Mouse (Mus musculus): ENCODE data around the gene Vnn1. TPM values are rescaled to one million over a fixed set of nuclear protein-coding genes. Genes with fewer than 3 reads are reported as not detected.

Gene Vnn1
- polyA plus RNA-seq, 1 experiment from 2014 or later, result 0.31 TPM

DNA sequence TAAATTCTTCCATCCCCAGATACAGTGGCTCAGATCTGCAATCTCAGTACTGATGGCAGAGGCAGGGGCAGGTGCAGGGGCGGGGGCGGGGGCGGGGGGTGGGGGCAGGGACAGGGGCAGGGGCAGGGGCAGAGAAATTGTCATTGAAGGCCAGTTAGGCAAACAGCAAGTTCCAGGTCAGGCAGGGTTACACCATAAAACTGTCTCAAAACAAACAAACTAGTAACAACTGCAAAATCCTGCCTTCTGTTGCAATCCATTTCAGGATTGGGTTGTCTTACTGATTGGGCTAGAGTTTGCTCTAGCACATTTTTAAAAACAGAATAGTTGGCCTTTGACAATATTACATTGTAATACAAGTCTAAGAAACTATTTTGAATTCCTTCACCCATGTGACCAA is 28.0 kb downstream of the Vnn1 start:
- Histone ChIP-seq H3K4me2 (no peak overlapping the region), H3K9me3 (no peaks in the 10 kb centered on the region), H3K4me1 (no peaks in the 10 kb centered on the region), H3K27ac (no peak overlapping the region), H3K27me3 (replicated peaks) (no peaks in the 10 kb centered on the region), H3K4me3 (no peak overlapping the region), H3K9ac (no peak overlapping the region), H3K36me3 (replicated peaks) (no peaks in the 10 kb centered on the region)
- 76% methylated on average over 3 of the region's 3 CpGs for WGBS
- no peak for ATAC-seq (replicated peaks)

DNA sequence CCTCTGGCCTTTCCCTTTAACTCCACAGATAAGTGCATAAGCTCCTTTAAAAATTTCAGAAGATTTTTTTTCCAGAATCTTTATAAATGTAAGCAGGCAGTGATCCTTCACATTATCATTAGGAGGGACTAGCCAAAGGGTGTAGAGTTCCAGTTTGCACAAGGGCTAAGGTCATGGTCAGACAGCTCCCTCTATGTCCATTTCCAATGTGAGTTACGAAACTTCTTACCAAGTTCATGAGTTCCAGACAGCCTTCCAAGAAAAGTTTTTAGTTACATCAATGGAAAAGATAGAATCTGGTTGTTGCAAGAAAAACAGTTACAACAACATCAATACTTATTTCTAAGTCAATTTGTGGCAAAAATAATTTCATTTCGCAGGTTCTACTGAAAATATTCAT is 29.5 kb downstream of the Vnn1 start:
- ATAC-seq (replicated peaks), result no peak
- WGBS, result 84% methylated on average over 2 of the region's 2 CpGs
- no peaks in the 10 kb centered on the region for H3K27me3 ChIP-seq (replicated peaks)
- no peaks in the 10 kb centered on the region for H3K9me3 ChIP-seq
- H3K4me2 ChIP-seq, result no peak overlapping the region
- no peaks in the 10 kb centered on the region for H3K36me3 ChIP-seq (replicated peaks)
- H3K9ac ChIP-seq, result no peak overlapping the region
- H3K27ac ChIP-seq, result no peak overlapping the region
- H3K4me3 ChIP-seq, result no peak overlapping the region
- no peaks in the 10 kb centered on the region for H3K4me1 ChIP-seq

DNA sequence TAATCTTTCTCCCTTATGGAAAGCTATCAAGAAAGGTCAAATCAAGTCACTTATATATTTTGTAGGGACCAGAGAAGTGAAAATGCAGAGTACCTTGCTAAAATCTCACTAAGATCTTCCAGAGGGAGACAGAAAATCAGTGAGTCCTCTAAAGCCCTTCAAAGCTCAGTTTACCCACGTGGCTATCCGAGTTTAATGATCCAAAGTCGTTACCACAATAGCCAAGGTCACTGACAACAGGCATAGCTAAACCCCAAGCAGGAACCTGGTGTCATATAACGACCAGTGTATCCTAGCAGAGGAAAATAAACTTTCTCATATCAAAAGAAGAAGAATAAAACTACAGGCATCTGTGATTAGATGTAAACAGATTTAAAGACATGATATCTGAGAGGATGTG is 43.1 kb downstream of the Vnn1 start:
- no peaks in the 10 kb centered on the region for H3K27me3 ChIP-seq (replicated peaks)

DNA sequence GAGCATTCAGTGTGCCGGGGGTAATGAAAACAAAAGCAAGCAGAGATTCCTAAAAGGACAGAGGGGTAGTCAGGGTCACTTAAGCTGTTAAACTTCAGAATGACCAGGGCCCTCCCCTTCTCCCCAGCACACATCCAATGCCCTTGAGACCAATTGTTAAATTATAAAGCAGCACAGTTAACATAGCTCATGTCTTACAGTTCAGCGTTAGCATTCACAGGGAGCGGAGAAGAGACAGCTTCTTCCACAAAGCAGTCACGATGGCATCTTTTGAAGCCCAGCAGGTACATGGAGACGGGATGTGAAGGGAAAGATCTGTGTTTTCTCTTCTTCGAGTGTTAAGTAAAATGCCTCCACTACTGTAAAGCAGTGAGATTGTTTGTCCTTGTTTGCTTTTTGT is 43.8 kb downstream of the Vnn1 start, which contains the start of gene Taar2:
Gene Taar2 (plus strand): TSS at position 261 of the 400 bp plus-strand sequence.
- peak; percentile 75; the same call in 1 of the 2 replicates for ATAC-seq (replicated peaks)
- 39% methylated on average over 6 of the region's 6 CpGs for whole genome bisulfite sequencing
- peak within 1 kb of the TSS; percentile 18; the same call in 1 of the 2 replicates for H3K4me2 ChIP-seq
- H3K27me3 ChIP-seq (replicated peaks), result no peaks in the 10 kb centered on the region
- H3K27ac ChIP-seq, result no peak within 1 kb of the TSS
- H3K4me1 ChIP-seq, result peaks cover 2% of the 10 kb centered on the region; the same call in 1 of the 2 replicates
- H3K9me3 ChIP-seq, result no peaks in the 10 kb centered on the region
- no peak within 1 kb of the TSS for H3K4me3 ChIP-seq
- no peaks in the 10 kb centered on the region for H3K36me3 ChIP-seq (replicated peaks)
- no peak within 1 kb of the TSS for H3K9ac ChIP-seq

More for the DNA sequence above, 43.1 kb downstream of the Vnn1 start:
- Histone ChIP-seq H3K9ac (no peak overlapping the region), H3K27ac (no peak overlapping the region), H3K4me2 (no peak overlapping the region), H3K36me3 (replicated peaks) (no peaks in the 10 kb centered on the region), H3K9me3 (no peaks in the 10 kb centered on the region), H3K4me3 (no peak overlapping the region), H3K4me1 (peaks cover 2% of the 10 kb centered on the region; the same call in 1 of the 2 replicates)
- ATAC-seq (replicated peaks), result no peak
- 49% methylated on average over 4 of the region's 4 CpGs for WGBS

DNA sequence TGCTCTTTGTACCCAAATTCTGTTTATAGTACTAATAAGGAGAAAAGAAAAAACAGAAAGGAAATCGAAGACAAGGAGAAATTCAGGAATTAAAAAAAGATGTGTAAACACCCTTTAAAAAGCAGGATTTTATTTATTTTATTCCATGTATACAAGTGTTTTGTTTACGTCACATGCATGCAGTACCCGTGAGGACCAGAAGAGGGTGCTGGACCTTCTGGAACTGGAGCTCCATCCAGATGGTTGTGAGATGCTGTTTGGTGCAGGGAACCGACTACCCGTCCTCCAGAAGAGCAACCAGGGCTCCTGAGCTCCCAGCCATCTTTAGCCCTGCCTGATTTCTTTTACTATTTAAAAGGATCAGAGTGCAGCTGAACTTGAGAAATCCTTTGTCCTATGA is 48.0 kb downstream of the Vnn1 start:
- no peaks in the 10 kb centered on the region for H3K36me3 ChIP-seq (replicated peaks)
- no peak overlapping the region for H3K4me3 ChIP-seq
- 81% methylated on average over 5 of the region's 5 CpGs for WGBS
- H3K4me2 ChIP-seq, result no peak overlapping the region
- peaks cover 2% of the 10 kb centered on the region; the same call in 1 of the 2 replicates for H3K4me1 ChIP-seq
- H3K9me3 ChIP-seq, result no peaks in the 10 kb centered on the region
- H3K9ac ChIP-seq, result no peak overlapping the region
- no peaks in the 10 kb centered on the region for H3K27me3 ChIP-seq (replicated peaks)
- no peak for ATAC-seq (replicated peaks)
- no peak overlapping the region for H3K27ac ChIP-seq

DNA sequence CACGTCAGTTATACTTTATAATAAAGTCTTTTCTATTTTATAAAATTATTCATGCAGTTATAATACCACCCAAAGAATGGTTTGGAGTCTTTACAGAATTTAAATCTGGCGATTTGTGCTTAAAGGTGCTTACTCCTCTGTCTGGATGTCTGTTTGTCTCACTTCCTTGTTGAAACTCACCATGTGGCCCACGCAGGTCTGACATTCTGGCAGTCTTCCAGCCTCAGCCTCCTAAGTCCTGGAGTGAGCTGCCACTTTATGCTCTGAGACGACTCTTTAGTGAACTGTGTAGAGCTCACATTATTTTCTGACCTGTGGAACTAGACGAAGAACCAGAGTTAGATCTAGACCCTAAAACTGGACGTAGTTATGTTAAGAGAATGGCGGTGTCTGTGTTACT is 53.5 kb downstream of the Vnn1 start:
- Histone ChIP-seq H3K4me2 (no peak overlapping the region), H3K4me3 (no peak overlapping the region), H3K4me1 (no peaks in the 10 kb centered on the region), H3K9me3 (no peaks in the 10 kb centered on the region), H3K27ac (no peak overlapping the region), H3K36me3 (replicated peaks) (no peaks in the 10 kb centered on the region), H3K27me3 (replicated peaks) (no peaks in the 10 kb centered on the region), H3K9ac (no peak overlapping the region)
- 61% methylated on average over 7 of the region's 7 CpGs for WGBS
- no peak for ATAC-seq (replicated peaks)

DNA sequence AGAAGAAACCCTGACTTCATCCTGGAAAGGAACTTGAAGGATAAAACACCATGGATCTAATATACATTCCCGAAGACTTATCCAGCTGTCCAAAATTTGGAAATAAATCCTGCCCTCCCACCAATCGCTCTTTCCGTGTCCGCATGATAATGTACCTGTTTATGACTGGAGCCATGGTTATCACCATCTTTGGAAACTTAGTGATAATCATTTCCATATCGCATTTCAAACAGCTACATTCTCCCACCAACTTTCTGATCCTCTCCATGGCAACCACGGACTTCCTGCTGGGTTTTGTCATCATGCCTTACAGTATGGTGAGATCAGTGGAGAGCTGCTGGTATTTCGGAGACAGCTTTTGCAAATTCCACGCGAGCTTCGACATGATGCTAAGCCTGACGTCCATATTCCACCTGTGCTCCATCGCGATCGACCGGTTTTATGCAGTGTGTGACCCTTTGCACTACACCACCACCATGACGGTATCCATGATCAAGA is 55.1 kb downstream of the Vnn1 start, which contains the start of gene Taar3:
Gene Taar3 (plus strand): TSS at position 51 of the 498 bp plus-strand sequence.
- no peak for ATAC-seq (replicated peaks)

DNA sequence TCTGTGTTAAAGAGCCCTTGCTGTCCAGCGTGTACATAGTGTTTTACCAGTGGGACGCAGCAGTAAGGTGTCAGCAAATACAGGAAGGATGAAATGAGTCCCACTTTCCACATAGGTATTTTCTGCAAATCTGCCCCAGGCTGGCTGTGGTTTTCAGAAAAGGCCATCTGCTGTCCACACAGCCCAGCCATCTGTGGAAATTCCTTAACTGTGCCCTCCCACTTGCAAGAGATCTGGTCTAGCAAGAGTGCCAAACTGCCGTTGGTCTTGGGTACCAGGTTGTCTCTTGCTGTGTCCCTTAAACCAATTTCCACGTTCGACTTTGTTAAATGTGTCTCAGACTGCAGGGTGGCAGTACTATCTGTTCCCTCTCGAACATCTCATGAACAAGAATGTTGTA is 57.2 kb downstream of the Vnn1 start:
- no peak for ATAC-seq (replicated peaks)

More for the DNA sequence above, 55.1 kb downstream of the Vnn1 start, which contains the start of gene Taar3:
- no peak within 1 kb of the TSS for H3K4me2 ChIP-seq
- H3K27ac ChIP-seq, result no peak within 1 kb of the TSS
- no peaks in the 10 kb centered on the region for H3K27me3 ChIP-seq (replicated peaks)
- no peak within 1 kb of the TSS for H3K4me3 ChIP-seq
- no peaks in the 10 kb centered on the region for H3K36me3 ChIP-seq (replicated peaks)
- 82% methylated on average over 16 of the region's 16 CpGs for WGBS
- no peaks in the 10 kb centered on the region for H3K4me1 ChIP-seq
- H3K9me3 ChIP-seq, result no peaks in the 10 kb centered on the region
- no peak within 1 kb of the TSS for H3K9ac ChIP-seq

More for the DNA sequence above, 57.2 kb downstream of the Vnn1 start:
- no peaks in the 10 kb centered on the region for H3K9me3 ChIP-seq
- no peaks in the 10 kb centered on the region for H3K4me1 ChIP-seq
- H3K9ac ChIP-seq, result no peak overlapping the region
- no peak overlapping the region for H3K27ac ChIP-seq
- H3K4me3 ChIP-seq, result no peak overlapping the region
- WGBS, result 89% methylated on average over 6 of the region's 6 CpGs
- no peaks in the 10 kb centered on the region for H3K36me3 ChIP-seq (replicated peaks)
- H3K4me2 ChIP-seq, result no peak overlapping the region
- H3K27me3 ChIP-seq (replicated peaks), result no peaks in the 10 kb centered on the region

Other genes with a start within 250 kb of the Vnn1 start
- 84.7 and 98.7 TPM in 2 replicates for gene Rps12, start 107.4 kb upstream of the Vnn1 start, polyA plus RNA-seq (2015; fragmentation: Nextera tagmentation; extraction: Ambion mirVana)
- gene Slc18b1, start 97.7 kb upstream of the Vnn1 start, polyA plus RNA-seq (2015; fragmentation: Nextera tagmentation; extraction: Ambion mirVana), result 15.4 and 16.6 TPM in 2 replicates
- gene Vnn3, start 43.2 kb upstream of the Vnn1 start, polyA plus RNA-seq (2015; fragmentation: Nextera tagmentation; extraction: Ambion mirVana), result 0.09 TPM in 1 of 2 replicates, not detected in the other
- gene Taar1, start 25.7 kb downstream of the Vnn1 start, polyA plus RNA-seq (2015; fragmentation: Nextera tagmentation; extraction: Ambion mirVana), result not detected in 2 replicates
- 0.17 TPM in 2 replicates for gene Taar2, start 43.9 kb downstream of the Vnn1 start, polyA plus RNA-seq (2015; fragmentation: Nextera tagmentation; extraction: Ambion mirVana)
- not detected in 2 replicates for gene Taar3, start 54.9 kb downstream of the Vnn1 start, polyA plus RNA-seq (2015; fragmentation: Nextera tagmentation; extraction: Ambion mirVana)
- gene Taar4, start 65.8 kb downstream of the Vnn1 start, polyA plus RNA-seq (2015; fragmentation: Nextera tagmentation; extraction: Ambion mirVana), result not detected in 2 replicates
- not detected in 2 replicates for gene Taar5, start 76.0 kb downstream of the Vnn1 start, polyA plus RNA-seq (2015; fragmentation: Nextera tagmentation; extraction: Ambion mirVana)
- gene Taar6, start 91.0 kb downstream of the Vnn1 start, polyA plus RNA-seq (2015; fragmentation: Nextera tagmentation; extraction: Ambion mirVana), result not detected in 2 replicates
- not detected in 2 replicates for gene Taar7a, start 98.8 kb downstream of the Vnn1 start, polyA plus RNA-seq (2015; fragmentation: Nextera tagmentation; extraction: Ambion mirVana)
- not detected in 2 replicates for gene Taar7b, start 105.3 kb downstream of the Vnn1 start, polyA plus RNA-seq (2015; fragmentation: Nextera tagmentation; extraction: Ambion mirVana)
- not detected in 2 replicates for gene Taar7d, start 132.5 kb downstream of the Vnn1 start, polyA plus RNA-seq (2015; fragmentation: Nextera tagmentation; extraction: Ambion mirVana)
- not detected in 2 replicates for gene Taar7e, start 142.9 kb downstream of the Vnn1 start, polyA plus RNA-seq (2015; fragmentation: Nextera tagmentation; extraction: Ambion mirVana)
- not detected in 2 replicates for gene Taar7f, start 154.8 kb downstream of the Vnn1 start, polyA plus RNA-seq (2015; fragmentation: Nextera tagmentation; extraction: Ambion mirVana)
- gene Taar8a, start 181.8 kb downstream of the Vnn1 start, polyA plus RNA-seq (2015; fragmentation: Nextera tagmentation; extraction: Ambion mirVana), result not detected in 2 replicates
- gene Taar8b, start 197.6 kb downstream of the Vnn1 start, polyA plus RNA-seq (2015; fragmentation: Nextera tagmentation; extraction: Ambion mirVana), result not detected in 2 replicates
- not detected in 2 replicates for gene Taar8c, start 207.2 kb downstream of the Vnn1 start, polyA plus RNA-seq (2015; fragmentation: Nextera tagmentation; extraction: Ambion mirVana)
- gene Taar9, start 214.8 kb downstream of the Vnn1 start, polyA plus RNA-seq (2015; fragmentation: Nextera tagmentation; extraction: Ambion mirVana), result not detected in 2 replicates